Mouse (Mus musculus) lung, embryonic 14.5 days (tissue): ENCODE data around the gene Park7. TPM values are rescaled to one million over a fixed set of nuclear protein-coding genes. Genes with fewer than 3 reads are reported as not detected.
"Not testable (repeated sequence)": the region's sequence is repeated elsewhere in the genome, so short reads cannot be mapped to it uniquely, and the experiment has no call there.

Experiments
- ATAC-seq: fragments of 200-750 bp; cut with Nextera tagmentation; 2 replicates; pipeline ENCODE4 v1.8.0; 2017; ENCODE audit warnings: mild to moderate bottlenecking, moderate TSS enrichment, moderate library complexity; ENCODE audit not compliant: insufficient read depth
- DNase-seq: peaks from one replicate; pipeline ENCODE4 v3.0.0-alpha.2; 2015
- H3K27ac ChIP-seq: fragments of 300-500 bp; sonication (generic); 2 replicates; pipeline ENCODE4 v1.5.1; 2014; ENCODE audit warnings: low read depth, mild to moderate bottlenecking, moderate library complexity
- H3K27me3 ChIP-seq: fragments of 300-500 bp; sonication (generic); 2 replicates; pipeline ENCODE4 v1.6.1; 2014; ENCODE audit warnings: low read length, control low read depth; ENCODE audit not compliant: insufficient read depth
- H3K36me3 ChIP-seq: fragments of 300-500 bp; sonication (generic); 2 replicates; pipeline ENCODE4 v1.6.1; 2014; ENCODE audit warnings: control low read depth; ENCODE audit not compliant: insufficient read depth
- H3K4me1 ChIP-seq: fragments of 300-500 bp; sonication (generic); 2 replicates; pipeline ENCODE4 v1.6.1; 2014; ENCODE audit warnings: antibody characterized with exemption, control low read depth; ENCODE audit not compliant: insufficient read depth
- H3K4me2 ChIP-seq: fragments of 300-500 bp; sonication (generic); 2 replicates; pipeline ENCODE4 v1.6.1; 2014; ENCODE audit warnings: mild to moderate bottlenecking
- H3K4me3 ChIP-seq: fragments of 300-500 bp; sonication (generic); 2 replicates; pipeline ENCODE4 v1.5.1; 2014; ENCODE audit warnings: low read depth, low read length
- H3K9ac ChIP-seq: fragments of 300-500 bp; sonication (generic); 2 replicates; pipeline ENCODE4 v1.6.1; 2014
- H3K9me3 ChIP-seq: fragments of 300-500 bp; sonication (generic); 2 replicates; pipeline ENCODE4 v1.6.1; 2016; ENCODE audit warnings: low read depth, low read length, control low read depth
- CTCF ChIP-seq: IDR thresholded peaks from 2 replicates; pipeline ENCODE4 v1.5.1; 2016; ENCODE audit warnings: antibody characterized with exemption, low read depth
- WGBS: fragments of 180-500 bp; shearing (Covaris S2); extraction: QIAGEN DNeasy Blood & Tissue Kit; methylation state at CpG from one replicate; pipeline ENCODE4 v1.1.7; 2014; 5-methylcytosine and 5-hydroxymethylcytosine counted together
- polyA plus RNA-seq: library from polyadenylated mRNA; unstranded; fragments of >200 nt; fragmentation: Nextera tagmentation; extraction: Ambion mirVana; gene quantifications from 2 replicates; pipeline ENCODE4 v1.2.1, GENCODE M21; 2014

Park7 gene
- polyA plus RNA-seq, 1 experiment from 2014 or later = 500 TPM

DNA sequence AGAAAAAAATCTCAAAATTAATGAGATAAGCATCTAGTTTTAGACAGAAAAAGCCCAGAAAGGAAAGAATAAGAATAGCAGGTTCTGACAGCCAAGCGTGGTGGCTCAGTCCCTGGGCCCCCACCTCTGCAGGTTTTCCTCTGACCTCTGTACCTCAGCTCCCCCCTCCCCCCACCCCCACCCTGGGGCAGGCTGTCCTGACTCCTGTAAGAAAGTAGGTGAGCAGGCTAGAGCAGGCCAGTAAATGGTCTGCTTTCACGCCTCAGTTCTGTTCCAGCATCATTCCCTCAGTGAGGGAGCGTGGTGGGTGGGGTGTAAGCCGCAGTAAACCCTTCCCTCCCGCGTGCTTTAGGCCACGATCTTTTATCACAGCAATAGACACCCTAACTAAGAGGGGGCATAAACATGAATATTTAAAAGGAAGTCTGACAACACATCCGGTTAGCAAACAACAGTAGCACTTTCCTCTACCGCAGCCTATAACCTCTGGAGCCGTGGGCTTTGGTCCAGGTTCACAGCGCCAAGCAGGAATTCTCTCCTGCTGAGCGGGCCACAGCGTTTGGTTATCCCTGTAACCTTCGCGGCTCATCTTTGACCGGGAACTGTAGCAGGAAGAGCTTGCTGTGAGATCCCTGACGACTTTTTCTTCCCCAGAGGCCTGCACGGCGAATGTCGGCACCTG, 24.8 kb downstream of the Park7 start:
- H3K27ac ChIP-seq = peak overlapping the region; percentile 37; the same call in 1 of the 2 replicates
- WGBS = 29% methylated on average over 20 of the region's 20 CpGs
- no peaks in the 10 kb centered on the region for H3K27me3 ChIP-seq
- H3K36me3 ChIP-seq = no peaks in the 10 kb centered on the region
- peak; percentile 23; the same call in 1 of the 2 replicates for ATAC-seq
- no peak for DNase-seq
- H3K9ac ChIP-seq = no peak overlapping the region
- TF ChIP-seq CTCF = no peak
- peak overlapping the region; percentile 50 for H3K4me2 ChIP-seq
- H3K4me3 ChIP-seq = no peak overlapping the region
- H3K9me3 ChIP-seq = no peaks in the 10 kb centered on the region
- 0 out of 2 replicates have a peak, but pooled peaks cover 9% of the 10 kb centered on the region for H3K4me1 ChIP-seq

GRCm38 (mm10) chr4:150888492-150888891, 25.7 kb downstream of the Park7 start:
- ATAC-seq (no peak), DNase-seq (peak; percentile 34)
- H3K4me2 ChIP-seq = no peak overlapping the region
- no peak overlapping the region for H3K4me3 ChIP-seq
- no peak for TF ChIP-seq CTCF
- no peak overlapping the region for H3K9ac ChIP-seq
- WGBS = 60% methylated on average over 4 of the region's 4 CpGs
- no peaks in the 10 kb centered on the region for H3K9me3 ChIP-seq
- H3K4me1 ChIP-seq = 0 out of 2 replicates have a peak, but pooled peaks cover 9% of the 10 kb centered on the region
- no peaks in the 10 kb centered on the region for H3K36me3 ChIP-seq
- H3K27ac ChIP-seq = no peak overlapping the region
- no peaks in the 10 kb centered on the region for H3K27me3 ChIP-seq

- H3K27me3 ChIP-seq = no peaks in the 10 kb centered on the region
- no peaks in the 10 kb centered on the region for H3K36me3 ChIP-seq
- H3K4me3 ChIP-seq = no peak overlapping the region
- 60% methylated on average over 5 of the region's 5 CpGs for WGBS
- no peak overlapping the region for H3K9ac ChIP-seq
- no peak overlapping the region for H3K27ac ChIP-seq
- H3K9me3 ChIP-seq = no peaks in the 10 kb centered on the region
- ATAC-seq = no peak
- no peak for TF ChIP-seq CTCF
- no peak overlapping the region for H3K4me2 ChIP-seq
- no peak for DNase-seq
- 0 out of 2 replicates have a peak, but pooled peaks cover 9% of the 10 kb centered on the region for H3K4me1 ChIP-seq
Measured at GRCm38 (mm10) chr4:150887903-150888302, 26.3 kb downstream of the Park7 start.

GRCm38 (mm10) chr4:150882632-150883031, 31.6 kb downstream of the Park7 start:
- H3K4me3 ChIP-seq = no peak overlapping the region
- no peaks in the 10 kb centered on the region for H3K27me3 ChIP-seq
- no peak for ATAC-seq
- TF ChIP-seq CTCF = no peak
- H3K4me2 ChIP-seq = no peak overlapping the region
- no peaks in the 10 kb centered on the region for H3K4me1 ChIP-seq
- no peak overlapping the region for H3K27ac ChIP-seq
- 83% methylated on average over 5 of the region's 5 CpGs for WGBS
- peaks cover 25% of the 10 kb centered on the region; the same call in 1 of the 2 replicates for H3K9me3 ChIP-seq
- no peak for DNase-seq
- no peak overlapping the region for H3K9ac ChIP-seq
- no peaks in the 10 kb centered on the region for H3K36me3 ChIP-seq

GRCm38 (mm10) chr4:150880364-150880763, 33.9 kb downstream of the Park7 start:
- Histone ChIP-seq H3K27ac (no peak overlapping the region), H3K9me3 (peaks cover 25% of the 10 kb centered on the region; the same call in 1 of the 2 replicates), H3K9ac (no peak overlapping the region), H3K4me1 (no peaks in the 10 kb centered on the region), H3K4me2 (no peak overlapping the region), H3K27me3 (no peaks in the 10 kb centered on the region), H3K36me3 (no peaks in the 10 kb centered on the region), H3K4me3 (no peak overlapping the region)
- DNase-seq = no peak
- 85% methylated on average over 5 of the region's 5 CpGs for WGBS
- TF ChIP-seq CTCF = no peak
- no peak for ATAC-seq

- WGBS = 92% methylated on average over 22 of the region's 22 CpGs
- Histone ChIP-seq H3K4me2 (no peak overlapping the region), H3K9me3 (peaks cover 25% of the 10 kb centered on the region; the same call in 1 of the 2 replicates), H3K36me3 (no peaks in the 10 kb centered on the region), H3K4me1 (no peaks in the 10 kb centered on the region), H3K4me3 (no peak overlapping the region), H3K9ac (no peak overlapping the region), H3K27ac (no peak overlapping the region), H3K27me3 (no peaks in the 10 kb centered on the region)
- ATAC-seq (no peak), DNase-seq (no peak)
- no peak for TF ChIP-seq CTCF
Measured at GRCm38 (mm10) chr4:150879631-150880030, 34.6 kb downstream of the Park7 start.

DNA sequence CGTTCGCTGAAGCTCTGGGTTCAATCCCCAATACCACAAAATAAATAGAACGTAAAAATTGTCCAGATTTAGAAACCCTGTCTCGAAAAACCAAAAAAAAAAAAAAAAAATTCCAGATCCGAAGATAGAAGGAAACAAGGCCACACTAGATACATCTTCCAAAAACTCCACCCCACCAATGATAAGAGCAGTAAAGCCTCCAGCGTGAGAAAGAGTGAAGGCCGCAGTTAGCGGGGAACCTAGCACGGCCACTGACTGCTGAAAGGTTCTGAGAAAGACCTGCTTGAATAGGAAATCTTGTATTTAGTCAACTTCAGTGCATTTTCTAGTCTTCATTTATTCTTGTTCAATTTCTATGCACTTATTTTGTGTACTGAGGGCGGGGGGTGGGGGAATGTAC, 38.8 kb downstream of the Park7 start:
- DNase-seq = no peak
- Histone ChIP-seq H3K9ac (no peak overlapping the region), H3K4me1 (peaks cover 17% of the 10 kb centered on the region), H3K9me3 (peaks cover 24% of the 10 kb centered on the region; the same call in 1 of the 2 replicates), H3K27me3 (no peaks in the 10 kb centered on the region), H3K4me3 (no peak overlapping the region), H3K4me2 (no peak overlapping the region), H3K27ac (no peak overlapping the region), H3K36me3 (no peaks in the 10 kb centered on the region)
- WGBS = 73% methylated on average over 10 of the region's 10 CpGs
- no peak for TF ChIP-seq CTCF
- no peak for ATAC-seq

GRCm38 (mm10) chr4:150874416-150874815, 39.8 kb downstream of the Park7 start:
- ATAC-seq, H3K4me3 ChIP-seq, H3K9ac ChIP-seq, H3K4me2 ChIP-seq, H3K27me3 ChIP-seq, H3K36me3 ChIP-seq, H3K27ac ChIP-seq, DNase-seq: not testable (repeated sequence)
- Histone ChIP-seq H3K9me3 (peaks cover 14% of the 10 kb centered on the region; the same call in 1 of the 2 replicates), H3K4me1 (peaks cover 20% of the 10 kb centered on the region)
- 61% methylated on average over 4 of the region's 4 CpGs for WGBS
